Mouse (Mus musculus): Measurements from ENCODE around the gene Avp.
A peak's percentile ranks its signal among the peaks of the same experiment; 100 is the strongest.
"Not testable (repeated sequence)": the region's sequence is repeated elsewhere in the genome, so short reads cannot be mapped to it uniquely, and the experiment has no call there.

The Avp gene

DNA sequence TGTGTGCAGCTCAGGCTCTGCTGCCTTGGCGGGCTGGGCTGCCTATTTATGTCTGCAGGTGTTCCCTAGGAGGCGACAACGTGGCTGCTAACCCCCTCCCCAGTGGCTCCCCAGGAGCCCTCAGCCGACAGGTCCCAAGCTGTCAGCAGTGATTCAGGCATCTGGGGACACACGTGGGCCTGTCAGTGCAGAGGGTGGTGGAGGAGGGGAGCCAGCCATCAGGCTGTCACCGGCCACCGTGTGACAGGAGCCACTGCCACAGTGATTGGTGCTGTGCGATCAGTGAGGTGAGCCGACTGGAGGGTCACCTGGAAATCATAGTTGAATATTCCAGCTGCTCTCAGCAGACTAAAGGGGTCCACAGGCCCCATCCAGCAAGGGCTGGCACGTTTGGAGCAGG, at the start of gene Avp:
Gene Avp, minus strand, starts transcription at position 3 of the 400 bp plus-strand sequence.
- DNase-seq (ENCODE audit: low spot score), result no peak

DNA sequence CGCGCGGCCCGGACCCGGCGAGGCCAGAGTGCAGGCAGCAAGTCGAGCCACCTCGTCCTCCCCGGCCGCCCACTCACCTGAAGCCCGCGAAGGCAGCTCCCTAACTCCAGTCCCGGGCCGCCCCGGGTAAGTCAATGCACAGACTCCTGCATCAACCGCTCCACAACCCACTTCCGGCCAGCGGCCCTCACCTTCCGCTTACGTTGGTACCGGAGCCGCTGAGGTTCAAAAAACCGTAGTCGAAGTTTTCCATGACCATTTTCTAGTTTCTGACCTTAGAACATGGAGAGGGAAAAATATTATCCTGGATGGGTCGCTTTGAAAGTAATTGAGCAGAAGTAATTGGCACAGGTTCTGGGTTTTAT, 47.5 kb upstream of the Avp start, which contains the start of the genes Fastkd5 and Ubox5:
Gene Fastkd5, minus strand, starts transcription at position 189 of the 365 bp plus-strand sequence.
Gene Ubox5, minus strand, starts transcription at position 200 of the 365 bp plus-strand sequence.
- peak; percentile 91 for DNase-seq (ENCODE audit: low spot score)

DNA sequence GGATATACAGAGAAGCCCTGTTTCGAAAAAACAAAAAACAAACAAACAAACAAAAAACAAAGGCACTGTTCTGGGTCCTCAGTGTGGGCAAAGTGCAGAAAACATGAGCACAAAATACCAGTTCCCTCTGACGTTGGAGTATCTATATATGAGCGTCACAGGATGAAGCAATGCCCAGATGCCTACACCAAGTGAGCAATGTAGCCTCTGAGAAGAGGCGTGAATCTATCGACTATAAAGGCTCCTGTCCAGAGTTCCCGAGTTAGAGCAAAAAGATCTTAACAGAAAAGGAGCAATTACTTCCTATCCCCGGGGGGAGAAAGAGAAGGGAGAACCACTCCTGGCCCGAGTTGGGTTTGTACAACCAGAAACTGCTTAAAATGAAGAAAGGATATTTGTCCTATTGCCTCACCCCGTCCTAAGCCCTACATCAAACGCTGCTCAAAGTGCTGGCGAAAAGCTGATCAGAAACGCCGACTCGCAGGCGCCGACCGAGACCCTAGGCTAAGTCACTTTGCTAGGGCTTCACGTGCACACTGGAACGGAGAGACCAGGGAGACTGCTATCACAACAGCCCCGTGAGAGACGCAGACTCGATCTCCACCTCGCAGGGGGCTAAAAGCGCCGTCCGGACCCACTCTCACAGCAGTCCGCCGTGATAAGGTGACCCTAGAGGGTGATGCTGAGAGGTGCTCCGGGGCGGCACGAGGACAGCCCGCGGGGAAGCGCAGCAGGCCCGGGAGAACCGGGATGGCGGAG, 46.9 kb upstream of the Avp start:
- DNase-seq (ENCODE audit: low spot score), result no peak

DNA sequence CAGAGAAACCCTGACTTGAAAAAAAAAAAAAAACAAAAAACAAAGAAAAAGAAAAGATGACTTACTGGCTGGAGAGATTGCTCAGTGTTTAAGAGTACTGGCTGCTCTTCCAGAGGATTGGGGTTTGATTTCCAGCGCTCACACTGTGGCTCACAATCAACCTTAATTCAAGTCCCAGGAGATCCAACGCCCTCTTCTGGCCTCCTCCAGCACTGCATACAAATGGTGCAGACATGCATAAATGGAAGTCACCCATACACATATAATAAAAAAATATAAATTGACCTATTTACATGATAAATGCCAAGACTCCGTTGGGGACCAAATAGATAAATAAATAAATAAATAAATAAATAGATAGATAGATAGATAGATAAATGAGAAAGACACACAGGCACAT, 46.1 kb upstream of the Avp start:
- no peak for DNase-seq (ENCODE audit: low spot score)

DNA sequence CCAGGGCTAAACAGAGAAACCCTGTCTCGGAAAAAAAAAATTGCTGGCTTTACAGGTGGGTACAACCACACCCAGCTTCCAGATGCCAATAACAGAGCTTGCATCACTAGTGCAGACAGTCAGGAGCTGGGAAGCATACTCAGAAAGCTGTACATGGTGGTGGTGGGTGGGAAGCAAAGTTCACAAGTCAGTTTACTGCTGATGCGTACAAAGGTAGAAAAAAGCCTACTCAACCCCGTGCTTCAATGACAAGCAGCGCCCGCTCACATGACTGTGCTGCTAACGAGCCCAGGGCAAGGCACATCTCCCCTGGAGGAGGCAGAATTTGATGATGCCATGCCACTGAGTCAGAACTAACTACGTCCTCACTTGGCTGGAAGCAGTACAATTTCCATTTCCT, 36.6 kb upstream of the Avp start:
- DNase-seq (ENCODE audit: low spot score), result no peak

DNA sequence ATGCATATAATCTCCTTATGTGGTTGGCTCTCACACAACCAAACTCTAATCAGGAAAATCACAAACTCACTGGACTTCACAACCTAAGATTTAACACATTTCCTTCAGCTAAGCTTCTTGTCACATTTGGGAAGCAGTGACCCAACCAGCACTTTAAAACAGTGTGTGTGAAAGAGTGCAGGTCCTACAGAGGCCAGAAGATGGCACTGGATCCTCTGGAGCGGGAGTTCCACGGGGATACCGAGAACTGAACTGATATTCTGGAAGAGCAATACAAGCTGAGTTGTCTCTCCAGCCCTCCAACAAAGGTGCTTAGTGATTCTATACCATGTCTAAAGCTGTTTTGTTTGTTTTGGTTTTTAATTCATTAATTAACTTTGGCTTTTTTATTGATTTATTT, 30.7 kb upstream of the Avp start:
- DNase-seq (ENCODE audit: low spot score), result no peak

DNA sequence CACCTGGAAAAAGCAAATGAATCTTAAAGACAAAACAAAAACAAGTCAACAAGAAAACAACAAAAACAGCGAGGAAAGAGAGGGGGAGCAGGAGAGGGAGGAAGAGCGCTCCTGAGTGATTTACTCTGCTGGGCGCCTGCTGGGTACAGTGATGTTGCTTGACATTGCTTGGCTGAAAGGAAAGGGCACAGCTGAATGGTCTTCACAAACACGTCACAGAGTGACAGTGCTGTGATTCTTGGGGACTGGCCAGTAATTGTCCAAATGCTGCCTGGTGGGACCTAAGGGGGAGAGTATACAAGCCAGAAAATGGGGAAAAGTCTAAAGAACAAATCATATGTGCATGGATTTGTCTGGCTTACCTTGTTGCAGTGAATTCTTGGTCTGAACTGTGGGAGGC, 19.8 kb upstream of the Avp start:
- no peak for DNase-seq (ENCODE audit: low spot score)

DNA sequence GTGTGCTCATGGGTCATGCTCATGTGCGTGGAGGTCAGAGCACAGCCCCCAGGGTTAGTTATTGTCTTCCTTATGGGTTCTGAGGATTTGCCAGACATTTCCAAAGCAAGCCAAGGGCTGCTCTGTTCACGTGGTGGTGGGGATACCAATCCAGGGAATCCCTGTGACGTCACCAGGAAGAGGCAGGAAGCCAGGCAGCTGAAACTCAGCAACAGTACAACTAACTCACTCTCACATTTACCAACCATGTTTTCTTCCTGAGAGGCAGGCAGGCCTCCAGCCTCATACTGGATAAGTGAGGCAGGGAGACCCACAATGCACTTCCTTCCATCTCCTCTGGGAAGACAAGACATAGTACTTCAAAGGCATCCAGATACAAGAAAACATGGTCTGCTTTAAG, 16.0 kb upstream of the Avp start:
- DNase-seq (ENCODE audit: low spot score), result no peak

DNA sequence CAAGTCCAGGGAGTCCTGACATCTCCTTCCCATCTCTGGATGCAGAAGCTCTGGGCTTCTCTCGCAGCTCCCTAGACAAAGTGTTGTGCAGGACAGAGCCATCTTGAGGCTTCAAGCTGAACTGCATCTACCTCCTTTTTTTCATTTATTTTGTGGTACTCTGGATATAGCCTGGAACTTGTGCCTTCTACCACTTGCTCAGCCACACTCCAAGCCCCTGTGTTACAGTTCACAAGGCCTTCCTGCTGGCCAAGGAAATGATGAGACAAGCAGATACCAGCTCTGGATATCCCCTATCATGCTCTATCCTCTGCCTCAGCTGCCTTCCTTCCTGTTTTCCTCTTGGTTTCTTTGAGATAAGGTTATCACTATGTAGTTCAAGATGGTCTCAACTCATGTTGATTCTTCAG, 15.3 kb upstream of the Avp start:
- DNase-seq (ENCODE audit: low spot score), result no peak

DNA sequence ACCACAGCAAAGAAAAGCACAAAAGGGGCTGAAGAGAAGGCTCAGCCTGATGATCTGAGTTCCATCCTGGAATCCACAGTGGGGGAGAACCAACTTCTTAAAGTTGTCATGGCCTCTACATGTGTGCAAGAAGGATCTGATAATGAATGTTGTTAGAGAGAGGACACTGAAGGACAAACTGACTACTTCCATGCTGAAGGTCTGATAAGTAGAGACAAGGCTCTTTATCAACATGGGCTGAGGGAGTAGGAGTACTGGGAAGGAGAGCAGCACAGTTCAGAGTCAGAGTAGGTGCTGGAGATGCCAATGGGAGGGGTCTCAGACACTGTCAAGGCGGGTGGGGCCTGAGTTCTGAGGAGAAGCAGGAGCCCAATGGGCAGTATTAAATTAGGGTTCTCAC, 13.2 kb upstream of the Avp start:
- no peak for DNase-seq (ENCODE audit: low spot score)

DNA sequence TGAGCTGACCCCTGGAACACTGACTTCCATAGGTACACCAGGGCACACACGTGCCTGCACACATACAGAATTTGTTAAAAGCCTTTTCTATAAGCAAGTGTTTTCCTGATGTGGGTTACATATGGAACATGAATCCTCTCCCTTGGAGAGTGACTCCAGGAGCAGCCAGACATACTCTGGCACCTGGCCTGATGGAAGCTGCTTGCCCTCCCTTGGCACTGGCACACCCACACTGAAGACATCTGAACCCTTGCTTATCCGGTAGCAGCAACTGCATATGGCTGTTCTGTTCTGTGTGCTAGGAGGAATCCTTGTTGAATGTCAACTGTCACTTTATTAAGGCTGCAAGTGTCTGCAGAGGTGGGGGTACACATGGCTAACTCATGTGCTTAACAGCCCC, 8.7 kb upstream of the Avp start:
- DNase-seq (ENCODE audit: low spot score), result no peak

DNA sequence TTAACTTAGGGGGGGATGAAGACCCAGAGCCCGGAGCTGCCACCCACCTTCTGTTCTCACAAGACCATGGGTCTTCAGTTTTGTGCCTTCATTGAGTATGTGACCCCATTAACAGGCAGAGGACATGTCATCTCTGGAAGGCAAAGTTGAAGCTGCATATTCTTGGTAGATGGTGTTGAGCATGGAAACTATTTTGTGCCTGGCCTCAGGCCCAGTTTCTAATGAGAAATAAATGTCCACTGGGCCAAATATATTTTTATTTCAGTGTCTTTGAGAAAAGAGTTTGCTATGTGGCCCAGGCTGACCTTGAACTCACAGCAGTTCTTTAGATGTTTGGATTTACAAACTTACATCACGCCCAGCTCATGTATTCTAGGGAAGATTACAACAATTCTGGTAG, 7.4 kb upstream of the Avp start:
- no peak for DNase-seq (ENCODE audit: low spot score)

DNA sequence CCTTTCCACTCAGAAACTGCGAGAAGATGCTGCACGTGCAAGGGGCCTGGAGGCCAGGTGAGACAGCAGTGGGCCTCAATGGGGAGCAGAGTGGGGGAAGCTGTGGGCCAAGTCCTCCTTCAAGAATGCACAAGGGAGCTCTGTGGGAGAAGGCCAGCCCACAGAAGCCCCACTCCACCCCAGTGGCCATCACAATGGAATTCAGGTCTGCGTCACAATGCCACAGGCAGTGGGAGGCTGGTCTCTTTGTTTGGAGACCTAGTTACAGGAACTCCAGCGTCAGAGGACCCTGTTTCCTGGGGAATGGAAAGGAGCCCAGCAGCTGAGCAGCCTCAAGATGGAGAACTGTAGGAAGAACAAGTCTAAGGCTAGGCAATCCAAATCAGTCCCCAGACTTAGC, 6.8 kb upstream of the Avp start:
- DNase-seq (ENCODE audit: low spot score), result no peak

DNA sequence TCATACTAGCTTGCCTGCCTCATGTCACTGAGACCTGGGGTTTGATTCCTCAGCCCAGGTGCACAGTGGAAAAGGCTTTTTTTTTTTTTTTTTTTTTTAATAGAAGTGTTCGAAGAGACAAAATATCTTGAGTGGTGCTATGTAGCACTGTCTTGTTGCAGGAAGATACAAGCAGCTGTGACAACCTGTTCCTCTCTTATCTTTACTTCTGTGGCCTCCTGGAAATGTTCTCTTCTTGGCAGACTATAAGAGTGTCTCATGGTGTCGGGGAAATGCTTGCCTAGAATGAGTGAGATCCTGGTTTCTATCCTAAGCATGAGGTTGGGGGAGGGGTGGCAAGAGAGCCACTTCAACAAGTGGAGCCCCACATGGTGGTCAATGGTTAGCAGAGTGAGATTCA, 6.0 kb upstream of the Avp start:
- no peak for DNase-seq (ENCODE audit: low spot score)

DNA sequence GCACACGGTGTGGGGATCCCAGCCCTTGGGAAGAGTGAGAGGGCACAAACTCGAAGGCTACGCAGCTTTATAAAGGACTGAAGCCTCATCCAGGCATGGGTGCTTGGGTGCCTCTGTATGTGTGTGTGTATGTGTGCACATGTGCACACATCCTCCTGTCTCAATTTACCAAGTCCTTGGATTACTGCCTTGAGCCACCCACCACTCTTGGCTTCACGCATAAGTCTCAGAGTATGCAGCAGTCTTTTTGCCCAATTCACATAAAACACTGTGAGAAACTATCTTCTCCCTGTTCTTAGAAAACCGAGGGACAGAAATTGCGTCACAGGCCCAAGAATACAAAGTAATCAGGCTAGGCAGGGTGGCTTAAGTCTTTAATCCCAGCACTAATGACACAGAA, 3.7 kb upstream of the Avp start:
- DNase-seq (ENCODE audit: low spot score), result no peak

DNA sequence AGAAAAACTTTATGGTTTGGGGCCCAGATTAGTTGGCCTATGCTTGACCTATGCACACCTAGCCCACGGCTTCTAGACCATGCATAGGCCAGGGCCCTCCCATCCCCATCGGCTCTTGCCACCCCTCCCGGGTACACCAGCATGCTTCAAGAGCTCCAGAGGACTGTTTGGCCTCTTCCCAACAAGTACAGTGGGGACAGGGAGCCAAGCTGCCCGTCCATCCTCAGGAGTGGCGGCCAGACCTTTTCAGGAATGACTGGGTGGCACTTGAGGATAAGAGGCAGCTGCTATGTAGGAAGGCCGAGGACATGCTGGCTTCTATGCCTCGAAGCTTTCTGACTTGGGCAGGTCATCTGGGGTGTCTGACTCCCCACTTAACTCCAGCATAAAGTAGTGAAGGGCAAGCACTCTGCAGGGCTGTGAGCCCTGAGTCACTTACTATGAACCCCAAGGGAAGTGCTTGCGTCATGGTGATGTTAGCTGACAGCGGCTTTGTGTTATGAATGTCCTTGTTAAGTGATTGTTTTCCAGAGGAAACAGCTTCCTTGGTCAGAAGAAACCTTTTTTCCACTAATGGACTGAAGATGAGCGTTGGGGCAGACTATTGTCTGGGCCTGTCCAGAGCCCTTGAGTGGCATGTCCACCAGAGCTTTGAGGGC, 1.7 kb upstream of the Avp start:
- DNase-seq (ENCODE audit: low spot score), result no peak

DNA sequence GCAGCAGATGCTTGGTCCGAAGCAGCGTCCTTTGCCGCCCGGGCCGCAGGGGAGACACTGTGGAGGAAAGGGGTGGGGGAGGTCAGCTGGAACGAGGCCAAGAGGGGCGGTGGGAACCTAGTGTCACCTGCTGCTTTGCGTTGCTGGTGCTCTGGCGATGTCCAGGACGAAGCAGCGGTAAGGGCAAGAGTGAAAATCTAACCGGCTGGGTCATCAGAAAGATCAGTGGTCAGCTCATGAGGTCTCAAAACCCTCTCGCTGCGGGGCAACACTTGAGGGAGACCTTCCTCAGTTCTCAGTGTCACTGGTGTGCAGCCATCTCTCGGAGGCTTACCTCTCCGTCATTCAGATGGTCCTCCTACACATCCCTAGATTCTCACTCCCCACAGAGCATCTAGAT, 1.2 kb downstream of the Avp start:
- no peak for DNase-seq (ENCODE audit: low spot score)

DNA sequence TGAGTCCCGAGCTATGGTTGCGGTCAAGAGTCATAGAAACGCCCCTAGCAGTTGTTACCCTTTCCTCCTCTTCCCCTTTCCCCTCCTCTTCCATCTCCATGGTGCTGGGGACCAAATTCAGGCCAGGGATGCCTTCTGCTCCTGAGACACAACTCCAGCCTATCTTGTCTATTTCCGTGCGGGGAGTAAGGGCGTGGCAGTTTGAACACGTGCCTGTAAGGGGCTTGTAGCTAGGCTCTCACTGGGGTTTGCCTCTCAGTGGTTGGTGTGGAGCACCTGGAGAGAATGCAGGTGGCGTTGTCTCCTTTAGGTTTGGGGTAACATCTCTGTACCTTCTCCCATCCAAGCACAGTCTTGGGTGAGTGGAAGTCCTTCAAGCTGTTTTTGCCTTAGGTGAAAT, 2.6 kb downstream of the Avp start:
- no peak for DNase-seq (ENCODE audit: low spot score)

DNA sequence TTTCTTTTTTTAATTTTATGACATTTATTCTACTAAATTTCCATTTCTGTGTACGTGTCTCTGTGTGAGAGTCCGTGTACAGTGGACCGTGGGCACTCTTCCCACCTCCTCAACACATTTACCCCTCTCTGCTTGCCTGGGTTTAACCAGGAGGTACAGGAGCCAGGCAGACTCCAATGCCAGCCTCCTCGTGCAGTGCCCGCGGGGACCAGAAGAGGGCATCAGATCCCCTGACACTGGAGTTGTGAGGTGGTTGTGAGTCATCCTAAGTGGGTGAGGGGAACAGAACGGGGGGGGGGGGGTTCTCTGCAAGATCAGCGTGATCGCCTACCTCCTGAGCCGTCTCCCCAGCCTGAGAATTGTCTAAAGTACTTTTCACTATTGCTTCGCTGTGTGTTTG, 4.2 kb downstream of the Avp start:
- no peak for DNase-seq (ENCODE audit: low spot score)

DNA sequence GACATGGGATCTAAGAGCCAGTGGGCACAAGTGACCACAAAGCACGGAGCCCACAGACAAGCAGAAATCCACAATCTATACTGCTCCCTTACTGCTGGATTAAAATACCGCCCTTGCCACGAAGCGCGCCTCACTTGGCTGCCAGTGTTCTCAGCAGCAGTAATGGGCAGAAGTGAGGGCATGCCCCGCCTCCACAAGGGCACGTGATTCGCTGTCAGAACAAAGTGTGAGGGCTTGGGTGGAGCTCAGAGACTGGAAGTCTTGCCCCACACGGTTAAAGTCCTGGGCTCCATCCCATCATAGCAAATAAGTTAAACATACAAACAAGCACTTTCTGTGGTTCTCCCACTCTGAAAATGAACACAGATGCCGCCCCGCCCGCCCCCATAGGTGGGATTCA, 4.7 kb downstream of the Avp start:
- DNase-seq (ENCODE audit: low spot score), result no peak

DNA sequence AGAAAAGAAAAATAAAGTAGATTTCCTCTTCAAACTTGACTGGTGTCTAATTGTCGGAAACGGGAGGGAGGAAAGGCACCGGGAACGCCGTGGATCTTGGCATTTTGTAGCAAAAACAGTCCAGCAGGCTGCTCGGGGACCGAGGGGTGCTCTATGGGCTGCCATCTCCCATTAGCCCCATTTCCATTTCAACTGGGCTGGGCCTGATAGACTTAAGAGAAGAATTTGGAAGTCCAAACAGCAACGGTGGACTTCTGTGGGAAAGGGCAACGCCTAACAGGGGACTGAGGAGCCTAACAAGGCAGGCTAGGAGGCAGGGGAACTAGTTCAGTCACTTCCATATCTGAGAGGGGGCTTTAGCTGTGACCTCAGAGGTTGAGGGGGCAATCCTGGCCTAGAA, 5.3 kb downstream of the Avp start:
- DNase-seq (ENCODE audit: low spot score), result no peak

DNA sequence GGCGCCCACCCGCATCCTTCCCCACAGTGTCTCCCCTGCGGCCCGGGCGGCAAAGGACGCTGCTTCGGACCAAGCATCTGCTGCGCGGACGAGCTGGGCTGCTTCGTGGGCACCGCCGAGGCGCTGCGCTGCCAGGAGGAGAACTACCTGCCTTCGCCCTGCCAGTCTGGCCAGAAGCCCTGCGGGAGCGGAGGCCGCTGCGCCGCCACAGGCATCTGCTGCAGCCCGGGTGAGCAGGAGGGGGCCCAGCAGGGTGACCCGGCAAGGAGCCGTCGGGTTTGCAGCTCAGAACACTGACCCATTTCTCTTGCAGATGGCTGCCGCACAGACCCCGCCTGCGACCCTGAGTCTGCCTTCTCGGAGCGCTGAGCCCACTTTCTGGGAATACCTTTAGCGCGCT, 5.8 kb downstream of the Avp start:
- not testable (repeated sequence) for DNase-seq (ENCODE audit: low spot score)

DNA sequence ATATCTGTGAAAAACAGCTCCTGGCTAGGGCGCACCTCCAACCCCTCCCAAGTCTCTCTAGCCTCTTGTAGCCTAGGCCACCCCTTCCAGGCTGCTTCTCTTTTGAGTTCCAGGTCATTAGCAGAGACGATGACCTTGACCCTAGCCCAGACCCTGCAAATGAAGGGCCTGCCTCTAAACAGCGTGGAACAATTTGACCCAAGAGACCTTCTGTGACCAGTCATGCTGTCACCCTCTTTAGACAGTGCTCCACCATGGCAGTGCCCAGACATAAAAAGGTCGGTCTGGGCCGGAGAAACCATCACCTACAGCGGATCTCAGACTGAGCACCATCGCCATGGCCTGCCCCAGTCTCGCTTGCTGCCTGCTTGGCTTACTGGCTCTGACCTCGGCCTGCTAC, 6.5 kb downstream of the Avp start, which contains the start of gene Oxt:
Gene Oxt, plus strand, starts transcription at position 301 of the 400 bp plus-strand sequence.
- no peak for DNase-seq (ENCODE audit: low spot score)

DNA sequence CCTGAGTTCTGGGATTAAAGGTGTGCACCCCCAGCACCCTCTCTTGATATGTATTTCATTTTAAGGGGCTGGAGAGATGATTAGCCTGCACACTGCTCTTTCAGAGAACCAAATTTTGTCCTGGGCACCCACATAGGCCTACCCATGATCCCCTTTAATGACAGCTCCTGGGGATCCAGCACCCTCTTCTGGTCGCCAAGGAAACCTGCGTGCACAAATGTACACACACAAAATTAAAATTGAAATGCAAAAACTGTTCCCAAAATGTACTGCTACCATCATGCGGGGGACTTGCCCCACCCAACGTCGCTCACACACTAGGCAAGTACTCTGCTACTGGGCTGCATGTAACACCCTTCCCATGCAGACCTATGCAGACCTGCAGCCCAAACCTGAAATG, 7.4 kb downstream of the Avp start:
- DNase-seq (ENCODE audit: low spot score), result no peak
